Mouse (Mus musculus): ENCODE measurements at regions not wholly inside any gene's neighbourhood (a gene's known extent, or its start where the extent isn't known, plus 50 kb on each side); places are given as distances from the start of the nearest gene placed in this dataset.

GRCm38 (mm10) chr2:57772315-57772714 is 225.4 kb upstream of the Galnt5 start:
- no peak overlapping the region for H3K4me2 ChIP-seq (replicated peaks)
- H3K4me1 ChIP-seq, result no peaks in the 10 kb centered on the region
- H3K9ac ChIP-seq, result no peak overlapping the region
- H3K27ac ChIP-seq, result no peak overlapping the region
- H3K36me3 ChIP-seq, result no peaks in the 10 kb centered on the region
- no peaks in the 10 kb centered on the region for H3K9me3 ChIP-seq
- no peak for ATAC-seq (ENCODE audit: insufficient number of reproducible peaks, insufficient read depth, low FRiP score, low TSS enrichment)
- WGBS, result 81% methylated on average over 2 of the region's 2 CpGs
- H3K4me3 ChIP-seq, result no peak overlapping the region
- H3K27me3 ChIP-seq, result no peaks in the 10 kb centered on the region

- Histone ChIP-seq H3K4me1 (no peaks in the 10 kb centered on the region), H3K9me3 (no peaks in the 10 kb centered on the region), H3K4me3 (no peak overlapping the region), H3K27ac (no peak overlapping the region), H3K27me3 (no peaks in the 10 kb centered on the region), H3K9ac (no peak overlapping the region), H3K36me3 (no peaks in the 10 kb centered on the region), H3K4me2 (replicated peaks) (no peak overlapping the region)
- 83% methylated on average over 5 of the region's 5 CpGs for WGBS
- no peak for ATAC-seq (ENCODE audit: insufficient number of reproducible peaks, insufficient read depth, low FRiP score, low TSS enrichment)
Observed at GRCm38 (mm10) chr2:57776154-57776553, 221.5 kb upstream of the Galnt5 start.

GRCm38 (mm10) chr2:57780836-57781235 is 216.8 kb upstream of the Galnt5 start:
- no peak for ATAC-seq (ENCODE audit: insufficient number of reproducible peaks, insufficient read depth, low FRiP score, low TSS enrichment)
- Histone ChIP-seq H3K27me3 (no peaks in the 10 kb centered on the region), H3K36me3 (no peaks in the 10 kb centered on the region), H3K9ac (no peak overlapping the region), H3K4me1 (no peaks in the 10 kb centered on the region), H3K4me2 (replicated peaks) (no peak overlapping the region), H3K9me3 (no peaks in the 10 kb centered on the region), H3K27ac (no peak overlapping the region), H3K4me3 (no peak overlapping the region)
- 88% methylated on average over 1 of the region's 1 CpGs for WGBS

GRCm38 (mm10) chr2:57793519-57794296 is 204.0 kb upstream of the Galnt5 start:
- Histone ChIP-seq H3K27me3 (no peaks in the 10 kb centered on the region), H3K4me1 (no peaks in the 10 kb centered on the region), H3K4me2 (replicated peaks) (no peak overlapping the region), H3K36me3 (no peaks in the 10 kb centered on the region), H3K9ac (no peak overlapping the region), H3K9me3 (no peaks in the 10 kb centered on the region), H3K4me3 (no peak overlapping the region), H3K27ac (no peak overlapping the region)
- ATAC-seq (ENCODE audit: insufficient number of reproducible peaks, insufficient read depth, low FRiP score, low TSS enrichment), result no peak
- 80% methylated on average over 8 of the region's 8 CpGs for WGBS

GRCm38 (mm10) chr2:57799279-57799678 is 198.4 kb upstream of the Galnt5 start:
- H3K27ac ChIP-seq, result no peak overlapping the region
- no peak overlapping the region for H3K4me3 ChIP-seq
- ATAC-seq (ENCODE audit: insufficient number of reproducible peaks, insufficient read depth, low FRiP score, low TSS enrichment), result no peak
- H3K9ac ChIP-seq, result no peak overlapping the region
- no peaks in the 10 kb centered on the region for H3K36me3 ChIP-seq
- no peaks in the 10 kb centered on the region for H3K9me3 ChIP-seq
- WGBS, result 68% methylated on average over 2 of the region's 2 CpGs
- no peaks in the 10 kb centered on the region for H3K4me1 ChIP-seq
- H3K27me3 ChIP-seq, result no peaks in the 10 kb centered on the region
- no peak overlapping the region for H3K4me2 ChIP-seq (replicated peaks)

- H3K27me3 ChIP-seq, result no peaks in the 10 kb centered on the region
- no peak overlapping the region for H3K27ac ChIP-seq
- H3K4me2 ChIP-seq (replicated peaks), result no peak overlapping the region
- no peak for ATAC-seq (ENCODE audit: insufficient number of reproducible peaks, insufficient read depth, low FRiP score, low TSS enrichment)
- no peak overlapping the region for H3K4me3 ChIP-seq
- WGBS, result 66% methylated on average over 1 of the region's 1 CpGs
- H3K4me1 ChIP-seq, result no peaks in the 10 kb centered on the region
- no peaks in the 10 kb centered on the region for H3K36me3 ChIP-seq
- no peaks in the 10 kb centered on the region for H3K9me3 ChIP-seq
- H3K9ac ChIP-seq, result no peak overlapping the region
Observed at GRCm38 (mm10) chr2:57807911-57808310, 189.8 kb upstream of the Galnt5 start.

GRCm38 (mm10) chr2:57812996-57813395 is 184.7 kb upstream of the Galnt5 start:
- H3K27ac ChIP-seq, result no peak overlapping the region
- H3K9ac ChIP-seq, result no peak overlapping the region
- H3K4me3 ChIP-seq, result no peak overlapping the region
- H3K36me3 ChIP-seq, result no peaks in the 10 kb centered on the region
- H3K27me3 ChIP-seq, result no peaks in the 10 kb centered on the region
- no peak for ATAC-seq (ENCODE audit: insufficient number of reproducible peaks, insufficient read depth, low FRiP score, low TSS enrichment)
- WGBS, result 89% methylated on average over 1 of the region's 1 CpGs
- no peaks in the 10 kb centered on the region for H3K9me3 ChIP-seq
- no peaks in the 10 kb centered on the region for H3K4me1 ChIP-seq
- no peak overlapping the region for H3K4me2 ChIP-seq (replicated peaks)

- Histone ChIP-seq H3K27me3 (no peaks in the 10 kb centered on the region), H3K9me3 (no peaks in the 10 kb centered on the region), H3K36me3 (no peaks in the 10 kb centered on the region), H3K4me1 (0 out of 2 replicates have a peak, but pooled peaks cover 2% of the 10 kb centered on the region), H3K4me2 (replicated peaks) (no peak overlapping the region), H3K27ac (no peak overlapping the region), H3K9ac (no peak overlapping the region), H3K4me3 (no peak overlapping the region)
- no peak for ATAC-seq (ENCODE audit: insufficient number of reproducible peaks, insufficient read depth, low FRiP score, low TSS enrichment)
- WGBS, result 78% methylated on average over 2 of the region's 2 CpGs
Observed at GRCm38 (mm10) chr2:57820343-57820742, 177.3 kb upstream of the Galnt5 start.

GRCm38 (mm10) chr2:57820923-57821322 is 176.8 kb upstream of the Galnt5 start:
- ATAC-seq (ENCODE audit: insufficient number of reproducible peaks, insufficient read depth, low FRiP score, low TSS enrichment), result no peak

GRCm38 (mm10) chr2:57828284-57828683 is 169.4 kb upstream of the Galnt5 start:
- Histone ChIP-seq H3K27ac (no peak overlapping the region), H3K27me3 (no peaks in the 10 kb centered on the region), H3K9ac (no peak overlapping the region), H3K36me3 (no peaks in the 10 kb centered on the region), H3K4me1 (no peaks in the 10 kb centered on the region), H3K4me2 (replicated peaks) (no peak overlapping the region), H3K4me3 (no peak overlapping the region), H3K9me3 (no peaks in the 10 kb centered on the region)
- ATAC-seq (ENCODE audit: insufficient number of reproducible peaks, insufficient read depth, low FRiP score, low TSS enrichment), result no peak
- 77% methylated on average over 2 of the region's 2 CpGs for WGBS

More at GRCm38 (mm10) chr2:57820923-57821322, 176.8 kb upstream of the Galnt5 start:
- no peaks in the 10 kb centered on the region for H3K27me3 ChIP-seq
- no peak overlapping the region for H3K4me2 ChIP-seq (replicated peaks)
- 0 out of 2 replicates have a peak, but pooled peaks cover 2% of the 10 kb centered on the region for H3K4me1 ChIP-seq
- H3K4me3 ChIP-seq, result no peak overlapping the region
- WGBS, result 77% methylated on average over 1 of the region's 1 CpGs
- H3K9ac ChIP-seq, result no peak overlapping the region
- H3K36me3 ChIP-seq, result no peaks in the 10 kb centered on the region
- no peaks in the 10 kb centered on the region for H3K9me3 ChIP-seq
- no peak overlapping the region for H3K27ac ChIP-seq

- Histone ChIP-seq H3K4me1 (no peaks in the 10 kb centered on the region), H3K9ac (no peak overlapping the region), H3K36me3 (no peaks in the 10 kb centered on the region), H3K27ac (no peak overlapping the region), H3K9me3 (no peaks in the 10 kb centered on the region), H3K4me3 (no peak overlapping the region), H3K27me3 (no peaks in the 10 kb centered on the region), H3K4me2 (replicated peaks) (no peak overlapping the region)
- no peak for ATAC-seq (ENCODE audit: insufficient number of reproducible peaks, insufficient read depth, low FRiP score, low TSS enrichment)
- WGBS, result 50% methylated on average over 12 of the region's 12 CpGs
Observed at GRCm38 (mm10) chr2:57832565-57833355, 164.9 kb upstream of the Galnt5 start.

GRCm38 (mm10) chr2:57845135-57845534 is 152.5 kb upstream of the Galnt5 start:
- Histone ChIP-seq H3K36me3 (no peaks in the 10 kb centered on the region), H3K27me3 (no peaks in the 10 kb centered on the region), H3K9me3 (no peaks in the 10 kb centered on the region), H3K27ac (no peak overlapping the region), H3K4me1 (peaks cover 3% of the 10 kb centered on the region; the same call in 1 of the 2 replicates), H3K9ac (no peak overlapping the region), H3K4me3 (no peak overlapping the region), H3K4me2 (replicated peaks) (no peak overlapping the region)
- WGBS, result 76% methylated on average over 1 of the region's 1 CpGs
- no peak for ATAC-seq (ENCODE audit: insufficient number of reproducible peaks, insufficient read depth, low FRiP score, low TSS enrichment)

Data from embryonic facial prominence, embryonic 12.5 days (tissue).